Mouse (Mus musculus) ES-E14 (cell line): Measurements from ENCODE around the gene Tpst2.

ENCODE experiments used
- HCFC1 ChIP-seq: IDR thresholded peaks from 2 replicates; pipeline ENCODE4 v1.6.1; 2012; ENCODE audit warnings: low read length, inconsistent platforms, borderline replicate concordance; ENCODE audit not compliant: insufficient read depth
- MAFK ChIP-seq: IDR thresholded peaks from 2 replicates; pipeline ENCODE4 v1.6.1; 2014; ENCODE audit warnings: mild to moderate bottlenecking, low read depth, low read length, inconsistent platforms; ENCODE audit not compliant: insufficient read depth
- ZC3H11A ChIP-seq: IDR thresholded peaks from 2 replicates; pipeline ENCODE4 v1.6.1; 2012; ENCODE audit warnings: low read depth, mild to moderate bottlenecking, inconsistent platforms, low read length, borderline replicate concordance
- ZNF384 ChIP-seq: IDR thresholded peaks from 2 replicates; pipeline ENCODE4 v1.6.1; 2012; ENCODE audit warnings: low read depth, low read length, inconsistent platforms

GRCm38 (mm10) chr5:112243041-112243440 is 33.5 kb upstream of the Tpst2 start:
- no peak for TF ChIP-seq MAFK
- no peak for TF ChIP-seq HCFC1
- TF ChIP-seq ZNF384, result no peak
- TF ChIP-seq ZC3H11A, result no peak
